Mouse (Mus musculus): ENCODE data around the gene Cisd3. TPM values are rescaled to one million over a fixed set of nuclear protein-coding genes. Genes with fewer than 3 reads are reported as not detected.
"Not testable (repeated sequence)": the region's sequence is repeated elsewhere in the genome, so short reads cannot be mapped to it uniquely, and the experiment has no call there.

Gene Cisd3
- total RNA-seq, 2 experiments from 2014 or later = 1.7 to 2.3 TPM

DNA sequence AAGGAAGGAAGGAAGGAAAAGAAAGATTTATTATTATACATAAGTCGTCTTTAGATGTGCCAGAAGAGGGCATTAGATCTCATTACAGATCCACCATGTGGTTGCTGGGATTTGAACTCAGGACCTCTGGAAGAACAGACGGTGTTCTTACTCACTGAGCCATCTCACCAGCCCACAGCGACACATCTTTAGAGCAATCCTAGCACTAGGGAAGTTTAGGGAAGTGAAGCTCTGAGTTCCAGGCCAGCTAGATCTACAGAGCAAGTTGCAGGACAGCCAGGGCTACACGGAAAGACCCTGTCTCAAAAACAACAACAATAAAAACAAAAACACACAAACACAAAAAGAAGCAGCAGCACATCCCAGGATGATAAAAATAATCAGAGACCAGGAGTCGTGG lies 49.2 kb downstream of the Cisd3 start:
- not testable (repeated sequence) for ATAC-seq (replicated peaks; ENCODE audit: low FRiP score, poor library complexity, severe bottlenecking)

DNA sequence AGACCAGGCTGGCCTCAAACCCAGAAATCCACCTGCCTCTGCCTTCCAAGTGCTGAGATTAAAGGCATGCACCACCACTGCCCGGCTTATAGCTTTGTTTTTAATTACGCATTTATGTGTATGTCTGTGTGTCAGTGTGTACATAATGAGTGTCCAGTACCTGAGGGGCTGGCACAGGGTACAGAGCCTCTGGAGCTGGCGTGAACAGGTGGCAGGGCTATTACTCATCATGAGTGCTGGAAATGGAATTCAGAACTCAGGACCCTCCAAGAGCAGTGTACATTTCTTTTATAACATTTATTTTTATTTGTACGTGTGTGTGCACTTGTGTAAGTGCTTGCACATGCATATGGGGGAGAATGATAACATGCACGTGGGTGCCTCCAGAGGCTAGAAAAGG lies 51.0 kb downstream of the Cisd3 start:
- ATAC-seq (replicated peaks; ENCODE audit: low FRiP score, poor library complexity, severe bottlenecking) = no peak

DNA sequence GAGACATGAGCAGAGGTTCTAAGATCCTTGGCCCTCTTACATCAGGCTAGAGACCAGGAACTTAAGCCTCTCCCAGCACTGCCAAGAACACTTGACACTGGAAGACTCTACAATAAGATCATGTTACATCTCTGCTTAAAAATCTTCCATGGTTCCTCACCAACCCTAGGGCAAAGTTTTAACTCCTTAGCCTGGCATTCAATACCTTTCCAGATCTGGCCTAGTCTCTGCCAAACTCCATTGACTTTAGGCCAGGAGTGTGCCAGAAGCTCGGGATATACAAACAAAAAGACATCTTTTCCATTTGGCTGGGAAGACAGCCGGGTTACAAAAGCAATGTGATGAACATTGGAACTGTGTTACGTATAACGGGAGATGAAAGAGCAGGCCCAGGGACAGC lies 52.0 kb downstream of the Cisd3 start:
- no peak for ATAC-seq (replicated peaks; ENCODE audit: low FRiP score, poor library complexity, severe bottlenecking)

Other genes starting within 250 kb of the Cisd3 start
- not detected in 2 replicates for gene 4933428G20Rik, start 185.5 kb upstream of the Cisd3 start, total RNA-seq (2015; ENCODE audit: low replicate concordance)
- gene 4933428G20Rik, start 185.5 kb upstream of the Cisd3 start, total RNA-seq (2017; ENCODE audit: low replicate concordance) = not detected in 2 replicates
- not detected in 2 replicates for gene Srcin1, start 109.6 kb upstream of the Cisd3 start, total RNA-seq (2015; ENCODE audit: low replicate concordance)
- gene Srcin1, start 109.6 kb upstream of the Cisd3 start, total RNA-seq (2017; ENCODE audit: low replicate concordance) = not detected in 2 replicates
- gene Epop, start 56.1 kb upstream of the Cisd3 start, total RNA-seq (2015; ENCODE audit: low replicate concordance) = 0.58 TPM in 1 of 2 replicates, not detected in the other
- gene Epop, start 56.1 kb upstream of the Cisd3 start, total RNA-seq (2017; ENCODE audit: low replicate concordance) = not detected in 2 replicates
- gene Mllt6, start 22.4 kb upstream of the Cisd3 start, total RNA-seq (2015; ENCODE audit: low replicate concordance) = 1.2 and 1.9 TPM in 2 replicates
- gene Mllt6, start 22.4 kb upstream of the Cisd3 start, total RNA-seq (2017; ENCODE audit: low replicate concordance) = 1.5 and 3.9 TPM in 2 replicates
- gene Pcgf2, start 14.7 kb downstream of the Cisd3 start, total RNA-seq (2015; ENCODE audit: low replicate concordance) = 0.77 TPM in 1 of 2 replicates, not detected in the other
- not detected in 2 replicates for gene Pcgf2, start 14.7 kb downstream of the Cisd3 start, total RNA-seq (2017; ENCODE audit: low replicate concordance)
- 32.4 and 40.3 TPM in 2 replicates for gene Psmb3, start 17.6 kb downstream of the Cisd3 start, total RNA-seq (2015; ENCODE audit: low replicate concordance)
- 37.0 and 48.2 TPM in 2 replicates for gene Psmb3, start 17.6 kb downstream of the Cisd3 start, total RNA-seq (2017; ENCODE audit: low replicate concordance)
- 3.3 and 4.0 TPM in 2 replicates for gene Pip4k2b, start 58.9 kb downstream of the Cisd3 start, total RNA-seq (2015; ENCODE audit: low replicate concordance)
- 3.6 and 4.5 TPM in 2 replicates for gene Pip4k2b, start 58.9 kb downstream of the Cisd3 start, total RNA-seq (2017; ENCODE audit: low replicate concordance)
- gene Cwc25, start 80.7 kb downstream of the Cisd3 start, total RNA-seq (2015; ENCODE audit: low replicate concordance) = 7.1 and 15.4 TPM in 2 replicates
- 8.9 and 12.3 TPM in 2 replicates for gene Cwc25, start 80.7 kb downstream of the Cisd3 start, total RNA-seq (2017; ENCODE audit: low replicate concordance)
- not detected in 2 replicates for gene 1700001P01Rik, start 90.1 kb downstream of the Cisd3 start, total RNA-seq (2015; ENCODE audit: low replicate concordance)
- not detected in 2 replicates for gene 1700001P01Rik, start 90.1 kb downstream of the Cisd3 start, total RNA-seq (2017; ENCODE audit: low replicate concordance)
- 241 and 306 TPM in 2 replicates for gene Rpl23, start 96.6 kb downstream of the Cisd3 start, total RNA-seq (2015; ENCODE audit: low replicate concordance)
- gene Rpl23, start 96.6 kb downstream of the Cisd3 start, total RNA-seq (2017; ENCODE audit: low replicate concordance) = 280 and 382 TPM in 2 replicates
- 31.8 and 54.8 TPM in 2 replicates for gene Lasp1, start 113.2 kb downstream of the Cisd3 start, total RNA-seq (2015; ENCODE audit: low replicate concordance)
- 28.4 and 129 TPM in 2 replicates for gene Lasp1, start 113.2 kb downstream of the Cisd3 start, total RNA-seq (2017; ENCODE audit: low replicate concordance)
- 2.1 TPM in 1 of 2 replicates, not detected in the other for gene B230217C12Rik, start 155.0 kb downstream of the Cisd3 start, total RNA-seq (2015; ENCODE audit: low replicate concordance)
- gene B230217C12Rik, start 155.0 kb downstream of the Cisd3 start, total RNA-seq (2017; ENCODE audit: low replicate concordance) = not detected in 2 replicates
- gene Fbxo47, start 198.3 kb downstream of the Cisd3 start, total RNA-seq (2015; ENCODE audit: low replicate concordance) = not detected in 2 replicates
- 0.84 and 0.85 TPM in 2 replicates for gene Fbxo47, start 198.3 kb downstream of the Cisd3 start, total RNA-seq (2017; ENCODE audit: low replicate concordance)

Data from erythroblast, adult 5-6 weeks (primary cell).